Mouse (Mus musculus) left cerebral cortex, postnatal 25 days (tissue): ENCODE results near the gene Sln. TPM values are rescaled to one million over a fixed set of nuclear protein-coding genes. Genes with fewer than 3 reads are reported as not detected.

ENCODE experiments used
- DNase-seq, 2 experiments: peaks; one replicate each; pipeline ENCODE4 v3.0.0; 2022; ENCODE audit warnings: low spot score in 2 of 2, mixed read lengths in 1 of 2
- intact Hi-C: fragments of 180-260 bp; cut with DNase I; formaldehyde crosslinking; loops from one replicate; pipeline ENCODE4 v1.15.1; 2025
- total RNA-seq, 2 experiments: library from RNA; stranded (reverse); gene quantifications; 2 replicates each; pipeline ENCODE4 v1.2.3; 2021

Sln gene
- total RNA-seq: not detected

DNA sequence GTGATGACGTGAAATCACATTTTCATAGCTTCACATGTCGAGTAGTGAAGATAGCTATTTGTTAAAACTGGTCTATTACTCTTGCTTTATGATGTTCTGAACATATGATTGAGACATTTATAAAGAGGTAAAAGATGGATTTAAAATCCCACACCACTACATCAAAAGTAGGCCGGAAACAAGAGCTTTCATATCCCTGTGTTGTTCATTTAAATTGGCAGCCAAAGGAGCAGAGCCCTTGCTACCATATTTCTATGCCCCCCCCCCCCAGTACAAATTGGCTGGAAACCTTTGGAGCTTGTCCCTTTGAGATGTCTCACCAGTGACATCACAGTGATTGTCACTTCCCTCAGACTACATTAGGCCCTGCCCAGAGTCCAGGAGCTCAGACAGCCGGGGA is at the start of gene Sln:
Gene Sln (plus strand): TSS at position 301 of the 400 bp plus-strand sequence.
- no peak for DNase-seq
- intact Hi-C loops: no loop called here

DNA sequence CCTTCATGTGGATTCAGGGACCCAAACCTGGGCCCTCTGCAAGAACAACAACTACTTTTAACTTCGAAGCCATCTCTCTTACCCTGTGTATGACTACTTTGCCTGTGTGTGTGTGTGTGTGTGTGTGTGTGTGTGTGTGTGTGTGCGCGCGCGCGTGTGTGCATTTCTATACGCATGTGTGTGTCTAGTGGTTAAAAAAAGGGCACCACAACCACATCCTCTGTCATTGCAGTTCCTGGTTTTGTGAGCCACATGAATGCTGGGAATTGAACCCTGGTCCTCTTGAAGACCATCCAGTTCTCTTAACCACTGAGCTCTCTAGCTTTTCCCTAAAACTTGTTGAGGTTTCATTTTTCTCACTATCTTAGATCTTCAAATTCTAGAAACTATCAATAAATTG is 47.0 kb upstream of the Sln start:
- no peak for DNase-seq
- intact Hi-C loops: no loop called here

DNA sequence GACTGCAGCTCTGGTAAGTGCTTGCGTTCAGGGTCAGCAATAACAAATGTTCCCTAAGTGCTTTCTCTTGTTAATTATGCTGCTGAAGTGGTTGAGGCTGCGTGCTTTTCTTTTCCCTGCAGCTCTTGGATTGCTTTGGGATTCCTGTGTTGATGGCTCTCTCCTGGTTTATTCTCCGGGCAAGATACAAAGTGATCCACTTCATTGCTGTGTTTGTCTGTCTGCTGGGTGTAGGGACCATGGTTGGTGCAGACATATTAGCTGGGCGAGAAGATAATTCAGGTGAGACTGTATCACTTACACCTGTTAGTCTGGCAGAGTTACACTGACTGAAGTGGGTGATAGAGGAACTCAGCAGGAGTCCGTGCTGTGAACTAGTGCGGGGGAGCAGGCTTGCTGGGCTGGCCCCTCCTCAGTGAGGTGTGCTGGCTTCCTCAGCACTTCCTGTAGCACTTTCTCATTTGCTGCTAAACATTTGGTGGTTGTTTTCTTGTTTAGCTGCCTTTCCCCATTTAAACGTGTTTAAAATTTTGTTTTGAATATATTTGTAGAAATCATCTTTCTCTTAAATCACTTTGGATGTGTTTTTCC is 43.4 kb upstream of the Sln start:
- no peak for DNase-seq
- intact Hi-C loops: no loop called here

DNA sequence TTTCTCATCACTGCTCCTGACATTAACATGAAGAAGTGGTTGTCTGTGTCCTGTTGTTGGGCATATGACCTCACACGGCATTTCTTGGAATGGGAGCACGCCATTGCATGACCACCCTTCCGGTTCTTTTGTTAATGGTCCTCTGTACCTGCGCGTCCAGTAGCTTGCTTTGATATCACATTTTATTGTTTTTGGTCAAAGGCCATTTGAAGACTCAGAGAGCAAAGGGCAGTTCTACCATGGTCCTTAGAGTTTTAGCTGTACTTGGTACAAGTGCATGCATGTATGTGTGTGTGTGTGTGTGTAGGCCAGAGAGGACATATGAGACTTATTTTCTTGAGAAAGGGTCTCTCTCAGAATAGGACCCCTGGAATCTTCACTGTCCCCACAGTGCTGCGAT is 36.5 kb upstream of the Sln start:
- intact Hi-C loops: no loop called here
- no peak for DNase-seq

DNA sequence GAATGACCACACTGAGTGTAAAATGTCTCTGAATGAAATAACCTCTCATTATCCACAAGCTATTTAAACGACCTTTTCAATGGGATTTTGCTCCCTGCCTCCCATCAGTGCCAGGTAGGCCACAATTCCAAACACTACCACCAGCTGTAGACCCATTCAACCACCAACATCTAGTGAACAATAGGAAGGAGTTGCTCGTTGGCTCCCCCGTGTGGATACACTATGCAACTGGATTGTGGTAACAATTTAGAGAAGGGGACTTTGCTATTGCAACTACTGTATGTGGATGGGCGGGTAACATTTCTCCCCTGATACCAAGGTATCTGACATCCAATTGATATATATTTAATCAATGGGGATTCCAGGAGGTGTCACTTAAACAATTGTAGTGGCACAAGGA is 31.2 kb upstream of the Sln start:
- peak; percentile 46 to 55 for DNase-seq
- intact Hi-C loops: loop anchor here (5.0 kb wide), 1 partner anchor 146 kb away; the partner anchor contains the start of gene Cul5

DNA sequence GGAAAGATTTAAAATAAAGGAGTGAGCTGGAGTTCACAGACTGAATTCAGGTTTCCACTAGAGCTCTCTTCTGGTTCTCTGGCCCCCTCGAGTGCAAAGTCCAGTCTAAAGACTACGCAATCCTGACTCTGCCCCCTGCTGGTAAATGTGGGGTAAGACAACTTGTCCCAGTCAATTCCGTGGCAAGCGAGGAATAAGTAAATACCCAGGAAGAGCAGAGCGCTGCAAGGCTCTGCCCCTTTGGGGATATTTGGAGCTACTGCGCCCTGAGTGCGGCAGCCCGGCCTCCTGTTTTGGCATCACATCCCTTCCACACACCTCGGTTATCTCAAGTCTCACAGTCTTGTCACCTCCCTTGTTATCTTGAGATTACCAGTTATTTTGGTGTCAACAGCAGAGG is 24.6 kb upstream of the Sln start:
- DNase-seq: peak in 1 of 2 experiments; percentile 5
- intact Hi-C loops: loop anchor here (5.0 to 10.0 kb wide), 3 partner anchors 47 to 289 kb away; no protein-coding TSS in a partner anchor

DNA sequence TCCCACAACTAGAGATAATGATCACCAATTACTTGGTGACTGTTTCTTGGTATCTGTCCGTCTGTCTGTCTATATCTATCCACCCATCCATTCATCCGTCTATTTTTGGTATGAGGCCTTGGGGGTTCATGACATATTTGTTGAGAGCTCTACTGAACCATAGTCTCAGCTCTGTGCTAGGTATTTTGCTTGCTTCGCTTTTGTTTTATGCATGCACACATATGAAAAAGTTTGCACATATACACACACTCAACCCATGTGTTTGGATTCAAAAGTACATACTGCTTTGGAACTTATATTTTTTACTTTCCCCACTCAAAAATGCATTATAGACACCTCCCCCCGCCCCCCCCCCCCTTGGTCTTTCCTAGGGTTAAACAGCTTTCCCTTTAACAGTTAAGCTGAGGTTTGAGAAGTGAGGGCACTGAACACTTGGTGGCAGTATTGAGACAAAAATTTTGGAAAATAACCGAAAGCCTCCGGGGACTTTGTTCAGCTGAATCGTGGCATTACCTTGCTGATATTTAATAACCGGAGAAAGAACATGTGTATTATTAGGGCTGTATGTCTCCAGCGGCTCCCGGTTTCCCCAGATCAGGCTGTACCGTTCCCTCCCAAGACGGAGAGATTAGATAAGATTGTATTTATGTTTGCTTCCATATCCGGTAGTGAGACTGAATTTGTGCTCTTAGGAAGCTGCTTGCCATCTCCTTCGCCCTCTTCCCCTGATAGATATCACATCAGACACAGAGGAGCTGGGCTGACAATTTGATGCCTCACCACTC is 20.7 kb upstream of the Sln start:
- peak; percentile 65 to 78 for DNase-seq
- intact Hi-C loops: loop anchor here (5.0 to 10.0 kb wide), 3 partner anchors 43 to 286 kb away; no protein-coding TSS in a partner anchor

DNA sequence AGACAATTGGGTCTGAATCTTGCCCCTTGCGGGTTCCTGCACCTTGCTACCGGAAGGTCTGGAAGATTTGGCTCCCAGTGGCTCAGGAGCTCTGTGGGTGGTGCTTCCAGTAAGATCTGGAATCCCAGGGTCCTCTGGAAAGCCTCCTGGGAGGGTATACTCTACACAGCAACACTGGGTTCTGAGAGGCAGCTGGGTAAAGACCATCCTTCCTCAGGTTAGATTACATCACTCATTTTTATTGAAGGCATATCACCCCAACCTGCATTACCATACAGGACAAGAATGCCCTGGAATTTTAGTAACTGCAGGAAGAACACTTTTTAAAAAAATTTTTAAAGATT is 20.1 kb upstream of the Sln start:
- DNase-seq: peak in 1 of 2 experiments; percentile 35
- intact Hi-C loops: loop anchor here (5.0 to 10.0 kb wide), 3 partner anchors 42 to 285 kb away; no protein-coding TSS in a partner anchor

DNA sequence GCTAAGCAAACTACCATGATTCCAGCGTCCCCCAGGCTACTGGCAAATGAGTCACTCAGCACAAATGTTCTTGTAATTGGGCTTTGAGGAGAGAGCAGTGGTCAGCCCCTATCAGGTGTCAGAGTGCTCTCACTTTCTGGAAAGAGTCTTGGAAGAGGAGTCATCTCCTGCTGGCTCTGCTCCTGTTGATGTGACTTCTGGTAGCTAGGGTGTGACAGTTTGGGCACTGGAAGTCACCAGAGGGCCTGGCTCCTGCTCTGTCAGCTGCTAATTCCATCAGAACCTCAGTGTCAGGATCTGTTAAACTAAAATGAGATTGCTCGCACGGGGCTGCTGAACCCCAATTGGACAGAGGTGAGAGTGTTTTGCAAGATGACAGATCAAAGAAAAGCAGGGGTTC is 14.9 kb upstream of the Sln start:
- intact Hi-C loops: no loop called here
- no peak for DNase-seq

DNA sequence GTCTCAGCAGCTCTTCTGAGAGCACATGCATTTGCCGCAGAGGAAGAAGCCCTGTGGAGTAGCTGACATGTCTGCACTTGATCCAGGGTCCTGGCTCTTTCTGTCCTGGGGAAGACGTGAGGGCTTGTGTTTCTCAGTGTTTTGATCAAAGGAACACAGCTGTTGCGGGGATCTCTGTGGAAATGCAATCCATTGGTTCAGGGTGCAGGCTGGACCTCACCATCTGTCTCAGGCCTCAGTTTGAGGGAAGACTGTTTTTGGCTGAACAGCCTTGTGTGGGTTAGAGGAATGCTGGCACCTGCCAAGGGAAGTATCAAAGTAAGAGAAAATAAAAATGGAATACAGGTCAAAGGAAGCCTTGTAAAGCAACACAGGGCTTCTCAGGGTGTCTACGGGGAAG is 14.0 kb upstream of the Sln start:
- peak in 1 of 2 experiments; percentile 60 for DNase-seq
- intact Hi-C loops: no loop called here

DNA sequence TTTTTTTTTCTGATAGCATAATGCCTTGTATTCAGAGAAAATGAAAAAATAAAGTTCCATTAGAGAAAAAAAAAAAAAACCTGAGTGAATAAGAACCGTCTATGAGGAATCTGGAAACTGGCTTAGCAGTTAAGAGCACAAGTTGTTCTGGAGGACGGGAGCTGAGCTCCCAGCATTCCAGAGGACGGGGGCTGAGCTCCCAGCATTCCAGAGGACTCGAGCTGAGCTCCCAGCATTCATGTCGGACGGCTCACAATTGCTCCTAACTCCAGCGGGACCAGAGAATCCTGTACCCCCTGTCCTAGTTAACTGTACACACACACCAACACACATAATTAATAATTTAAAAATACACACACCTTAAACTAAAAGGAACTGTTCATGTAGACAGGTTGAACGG is 11.1 kb upstream of the Sln start:
- intact Hi-C loops: no loop called here
- no peak for DNase-seq

DNA sequence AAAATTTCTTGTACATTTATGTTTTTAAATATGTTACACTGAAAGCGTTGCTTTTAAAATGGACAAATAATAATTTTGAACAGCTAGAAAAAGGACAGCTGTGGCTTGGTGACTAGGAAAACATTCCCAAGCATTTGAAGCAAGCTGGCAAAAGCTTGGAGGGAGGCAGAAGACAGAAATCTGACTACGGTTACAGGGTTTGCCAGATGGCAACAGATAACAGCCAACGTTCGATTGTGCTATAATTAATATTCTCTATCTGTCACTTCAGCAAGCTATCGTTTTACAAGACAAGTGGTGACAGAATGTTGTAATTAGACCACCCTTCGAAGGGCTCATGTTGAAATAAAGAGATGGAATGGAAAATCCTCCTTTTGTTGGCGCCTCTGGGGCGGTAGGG is 1.4 kb upstream of the Sln start:
- no peak for DNase-seq
- intact Hi-C loops: no loop called here

DNA sequence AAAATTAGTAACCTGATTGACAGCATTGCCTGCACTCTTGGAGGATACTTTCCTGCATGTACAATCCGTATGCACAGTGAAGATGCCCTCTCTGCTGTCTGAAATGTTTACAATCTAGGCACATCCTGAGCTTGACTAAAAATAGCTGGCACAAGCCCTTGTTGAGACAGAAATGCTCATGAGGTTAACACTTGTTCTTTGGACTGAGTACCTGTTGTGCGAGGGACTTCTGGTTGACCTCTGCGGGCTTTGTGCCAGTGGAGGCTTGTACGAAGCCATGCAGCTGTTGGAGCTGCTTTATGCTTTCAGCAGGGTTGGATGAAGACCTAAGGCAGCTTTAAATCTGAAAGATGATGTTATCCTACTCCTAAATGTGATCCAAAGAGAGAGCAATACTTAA is 2.2 kb downstream of the Sln start:
- DNase-seq: no peak

DNA sequence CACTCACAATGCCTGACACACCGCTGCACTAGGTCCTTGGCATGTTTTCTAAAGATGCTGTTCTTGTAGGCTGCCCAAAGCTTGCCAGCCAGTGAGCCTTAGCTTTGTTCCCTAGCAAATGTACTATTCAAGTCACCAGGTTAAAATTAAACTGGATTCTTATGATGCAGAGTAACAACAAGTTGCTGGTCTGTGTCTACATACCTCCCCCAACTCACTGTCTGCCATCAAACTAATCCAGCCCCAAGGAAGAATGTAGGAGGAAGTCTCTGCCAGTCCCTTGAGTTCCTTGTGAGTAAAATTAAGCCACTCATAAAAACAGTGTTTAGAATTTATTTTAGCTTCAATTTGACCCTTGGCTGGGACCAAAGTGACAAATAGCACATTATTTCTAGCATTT is 3.7 kb downstream of the Sln start:
- DNase-seq: peak in 1 of 2 experiments; percentile 66
- intact Hi-C loops: no loop called here

More for the DNA sequence above, 2.2 kb downstream of the Sln start:
- intact Hi-C loops: no loop called here

DNA sequence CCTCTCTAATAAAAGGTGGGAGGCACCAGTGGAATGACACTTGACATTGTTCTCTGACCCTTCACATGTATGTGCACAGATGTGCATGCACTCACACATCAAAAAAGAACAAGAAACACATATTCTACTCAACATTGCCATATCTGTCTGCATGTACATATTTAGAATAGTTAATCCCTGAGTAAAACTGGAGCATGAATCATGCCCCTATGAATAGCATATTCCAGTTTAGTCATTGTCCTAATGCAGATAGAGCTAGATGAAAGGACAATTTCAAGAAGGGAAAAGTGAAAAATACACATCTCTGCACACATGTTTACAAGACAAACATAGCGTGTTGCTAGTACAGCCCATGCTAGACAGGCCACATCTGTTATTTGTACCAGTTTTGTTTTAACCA is 4.6 kb downstream of the Sln start:
- DNase-seq: peak in 1 of 2 experiments; percentile 75
- intact Hi-C loops: no loop called here

DNA sequence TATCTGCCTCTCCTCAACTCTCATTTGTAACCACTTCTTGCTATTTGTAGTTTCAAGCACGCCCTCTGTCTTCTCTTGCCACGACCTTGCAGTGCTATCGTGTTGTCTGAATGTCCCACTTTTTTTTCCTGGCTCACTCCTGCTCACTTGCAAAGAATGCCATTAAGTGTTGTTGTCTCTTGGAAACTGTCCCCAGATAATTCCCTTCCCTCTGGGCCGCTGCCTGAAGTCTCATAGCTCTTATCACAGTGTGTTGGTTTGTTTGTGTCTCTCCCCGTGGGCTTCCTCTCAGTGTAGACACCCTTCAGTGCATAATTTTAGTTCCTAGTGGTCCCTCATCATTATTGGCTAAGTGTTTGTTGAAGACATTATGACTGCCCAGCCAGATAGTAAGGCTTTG is 7.9 kb downstream of the Sln start:
- intact Hi-C loops: no loop called here

DNA sequence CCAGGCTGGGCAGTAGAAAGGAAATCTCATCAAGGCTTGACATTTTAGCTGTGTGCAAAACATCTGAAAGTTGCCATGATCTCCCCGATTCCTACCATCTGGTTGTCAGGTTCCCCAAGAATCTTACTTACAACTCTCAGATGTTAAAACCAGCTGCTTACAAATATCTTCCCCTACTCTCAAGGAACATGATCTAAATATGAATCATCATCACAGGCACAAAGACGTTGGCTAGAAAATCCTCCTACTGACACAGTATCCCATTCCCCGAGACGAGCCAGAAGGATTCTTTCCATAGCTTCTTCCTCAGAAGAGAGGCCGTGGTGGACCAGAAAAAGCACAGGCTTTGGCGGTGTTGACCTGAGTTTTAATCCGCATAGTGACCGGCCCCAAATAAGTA is 23.3 kb downstream of the Sln start:
- peak in 1 of 2 experiments; percentile 67 for DNase-seq
- intact Hi-C loops: loop anchor here (5.0 kb wide), 1 partner anchor 46 kb away; no protein-coding TSS in a partner anchor

More for the DNA sequence above, 7.9 kb downstream of the Sln start:
- DNase-seq: no peak

DNA sequence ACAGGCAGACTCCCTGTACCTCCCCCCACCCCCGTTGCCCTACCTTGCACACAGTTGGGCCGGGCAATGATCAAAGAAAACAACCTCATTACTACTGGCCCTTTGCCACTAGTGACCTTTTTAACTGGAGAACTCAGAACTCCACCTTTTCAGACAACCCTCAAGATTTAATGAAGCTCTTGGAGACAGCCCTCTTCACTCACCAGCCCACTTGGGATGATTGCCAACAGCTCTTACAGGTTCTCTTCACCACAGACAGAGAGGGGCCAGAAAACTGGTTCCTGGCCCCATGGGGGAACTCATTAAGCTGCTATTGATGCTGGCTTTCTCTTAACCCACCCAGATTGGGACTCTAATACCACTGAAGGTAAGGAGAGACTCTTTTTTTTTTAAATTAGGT is 27.5 kb downstream of the Sln start:
- no peak for DNase-seq
- intact Hi-C loops: no loop called here

DNA sequence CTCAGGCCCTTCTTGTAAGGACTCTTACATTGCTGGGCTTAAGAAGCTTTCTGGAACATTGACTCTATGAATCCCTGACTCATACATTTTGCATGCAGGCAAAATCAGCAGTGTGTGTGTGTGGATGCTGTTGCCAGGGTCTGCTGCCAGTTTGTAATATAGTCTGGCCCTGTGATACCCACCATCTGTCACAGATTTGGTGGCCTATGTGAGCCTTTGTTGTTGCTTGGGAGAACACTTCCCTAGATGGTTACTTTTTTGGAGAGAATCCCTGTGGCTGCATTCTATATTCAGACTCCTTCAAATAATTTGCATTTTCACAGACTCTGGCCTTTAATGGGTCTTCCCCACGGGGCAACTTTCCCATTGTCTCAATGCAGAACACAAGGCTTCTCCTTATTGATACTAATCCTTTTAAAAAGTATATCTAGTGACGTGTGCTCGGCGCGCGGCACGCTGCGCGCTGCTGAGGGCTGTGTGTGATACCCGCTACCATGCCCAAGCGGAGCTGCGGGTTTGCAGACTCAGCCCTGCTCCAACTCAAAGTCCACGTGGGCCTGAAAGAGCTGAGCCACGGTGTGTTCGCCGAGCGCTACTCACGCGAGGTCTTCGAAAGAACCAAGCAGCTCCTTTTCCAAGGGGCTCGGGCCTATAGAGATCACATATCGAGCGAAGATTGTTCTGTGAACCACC is 33.8 kb downstream of the Sln start:
- DNase-seq: no peak
- intact Hi-C loops: loop anchor here (5.0 kb wide), 1 partner anchor 234 kb away; no protein-coding TSS in a partner anchor

DNA sequence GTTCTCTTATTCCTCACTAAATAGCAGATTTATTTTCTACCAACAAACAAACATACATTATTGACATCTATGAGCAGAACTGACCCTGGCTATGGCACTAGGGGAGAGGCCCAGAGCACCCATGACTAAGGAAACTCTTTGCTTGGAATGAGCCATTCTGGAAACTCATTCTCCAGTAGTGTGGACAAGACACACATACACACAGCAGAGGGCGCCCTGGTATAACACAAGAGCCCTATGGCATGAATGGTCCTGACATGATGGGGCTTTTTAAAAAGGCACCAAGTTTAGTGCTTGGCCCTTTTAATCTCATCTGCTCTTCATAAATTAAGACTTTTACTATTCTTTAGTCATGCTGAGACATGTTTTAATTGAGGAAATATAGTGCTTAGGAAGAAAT is 40.1 kb downstream of the Sln start:
- intact Hi-C loops: loop anchor here (1.0 to 10.0 kb wide), 3 partner anchors 97 to 445 kb away; no protein-coding TSS in a partner anchor
- DNase-seq: peak; percentile 76 to 81
